Mouse (Mus musculus): ENCODE measurements at regions not wholly inside any gene's neighbourhood (a gene's known extent, or its start where the extent isn't known, plus 50 kb on each side); places are given as distances from the start of the nearest gene placed in this dataset.

GRCm38 (mm10) chr3:60811924-60812323 lies 190.7 kb upstream of the P2ry1 start:
- ATAC-seq (ENCODE audit: insufficient read depth, low FRiP score, low read depth) = no peak
- Histone ChIP-seq H3K4me3 (replicated peaks) (no peak overlapping the region), H3K9ac (no peak overlapping the region), H3K27me3 (replicated peaks) (no peaks in the 10 kb centered on the region), H3K9me3 (no peaks in the 10 kb centered on the region), H3K36me3 (no peaks in the 10 kb centered on the region), H3K4me2 (no peak overlapping the region), H3K27ac (no peak overlapping the region), H3K4me1 (no peaks in the 10 kb centered on the region)
- whole genome bisulfite sequencing = 47% methylated on average over 5 of the region's 5 CpGs

GRCm38 (mm10) chr3:60813485-60813884 lies 189.1 kb upstream of the P2ry1 start:
- Histone ChIP-seq H3K9me3 (no peaks in the 10 kb centered on the region), H3K4me2 (no peak overlapping the region), H3K9ac (no peak overlapping the region), H3K27me3 (replicated peaks) (no peaks in the 10 kb centered on the region), H3K27ac (no peak overlapping the region), H3K4me3 (replicated peaks) (no peak overlapping the region), H3K4me1 (no peaks in the 10 kb centered on the region), H3K36me3 (no peaks in the 10 kb centered on the region)
- no peak for ATAC-seq (ENCODE audit: insufficient read depth, low FRiP score, low read depth)
- WGBS = 51% methylated on average over 3 of the region's 3 CpGs

GRCm38 (mm10) chr3:60819684-60820281 lies 182.8 kb upstream of the P2ry1 start:
- H3K36me3 ChIP-seq = no peaks in the 10 kb centered on the region
- no peak overlapping the region for H3K9ac ChIP-seq
- no peaks in the 10 kb centered on the region for H3K4me1 ChIP-seq
- no peak overlapping the region for H3K27ac ChIP-seq
- no peaks in the 10 kb centered on the region for H3K27me3 ChIP-seq (replicated peaks)
- no peak overlapping the region for H3K4me3 ChIP-seq (replicated peaks)
- 46% methylated on average over 4 of the region's 4 CpGs for WGBS
- peak; percentile 87 for ATAC-seq (ENCODE audit: insufficient read depth, low FRiP score, low read depth)
- no peaks in the 10 kb centered on the region for H3K9me3 ChIP-seq
- no peak overlapping the region for H3K4me2 ChIP-seq

DNA sequence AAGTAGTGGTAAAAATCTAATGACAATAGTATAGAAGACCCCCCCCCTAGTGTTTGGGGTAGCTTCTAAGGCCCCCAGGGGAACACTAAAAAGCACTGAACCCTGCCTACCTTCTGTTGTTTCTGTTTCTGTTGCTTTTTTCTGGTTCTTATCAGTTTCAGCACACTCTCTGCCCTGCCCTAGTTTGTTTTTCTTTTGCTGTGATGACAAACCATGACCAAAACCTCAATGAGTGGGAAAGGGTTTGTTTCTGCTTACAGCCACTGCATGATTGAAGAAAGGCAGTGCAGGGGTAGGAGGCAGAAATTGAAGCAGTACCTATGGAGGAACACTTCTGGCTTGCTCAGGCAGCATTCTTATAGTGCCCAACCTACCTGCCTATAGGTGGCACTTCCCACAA lies 181.1 kb upstream of the P2ry1 start:
- H3K36me3 ChIP-seq = no peaks in the 10 kb centered on the region
- 0 out of 2 replicates have a peak, but pooled peaks have one; percentile 37 for ATAC-seq (ENCODE audit: insufficient read depth, low FRiP score, low read depth)
- H3K27me3 ChIP-seq (replicated peaks) = no peaks in the 10 kb centered on the region
- H3K27ac ChIP-seq = no peak overlapping the region
- H3K4me3 ChIP-seq (replicated peaks) = no peak overlapping the region
- no peaks in the 10 kb centered on the region for H3K9me3 ChIP-seq
- no peaks in the 10 kb centered on the region for H3K4me1 ChIP-seq
- H3K4me2 ChIP-seq = no peak overlapping the region
- no peak overlapping the region for H3K9ac ChIP-seq

GRCm38 (mm10) chr3:60826759-60827158 lies 175.8 kb upstream of the P2ry1 start:
- no peak overlapping the region for H3K9ac ChIP-seq
- H3K27me3 ChIP-seq (replicated peaks) = no peaks in the 10 kb centered on the region
- 61% methylated on average over 4 of the region's 4 CpGs for WGBS

GRCm38 (mm10) chr3:60832385-60832784 lies 170.2 kb upstream of the P2ry1 start:
- WGBS = 84% methylated on average over 4 of the region's 4 CpGs
- Histone ChIP-seq H3K27me3 (replicated peaks) (no peaks in the 10 kb centered on the region), H3K27ac (no peak overlapping the region), H3K9ac (no peak overlapping the region), H3K4me1 (no peaks in the 10 kb centered on the region), H3K9me3 (no peaks in the 10 kb centered on the region), H3K4me2 (no peak overlapping the region), H3K36me3 (no peaks in the 10 kb centered on the region), H3K4me3 (replicated peaks) (no peak overlapping the region)
- ATAC-seq (ENCODE audit: insufficient read depth, low FRiP score, low read depth) = no peak

More at GRCm38 (mm10) chr3:60826759-60827158, 175.8 kb upstream of the P2ry1 start:
- ATAC-seq (ENCODE audit: insufficient read depth, low FRiP score, low read depth) = no peak
- H3K27ac ChIP-seq = no peak overlapping the region
- no peaks in the 10 kb centered on the region for H3K4me1 ChIP-seq
- no peak overlapping the region for H3K4me2 ChIP-seq
- no peak overlapping the region for H3K4me3 ChIP-seq (replicated peaks)
- no peaks in the 10 kb centered on the region for H3K9me3 ChIP-seq
- H3K36me3 ChIP-seq = no peaks in the 10 kb centered on the region

GRCm38 (mm10) chr3:60841895-60842294 lies 160.7 kb upstream of the P2ry1 start:
- WGBS = 84% methylated on average over 1 of the region's 1 CpGs
- H3K27ac ChIP-seq = no peak overlapping the region
- H3K27me3 ChIP-seq (replicated peaks) = no peaks in the 10 kb centered on the region
- ATAC-seq (ENCODE audit: insufficient read depth, low FRiP score, low read depth) = no peak
- no peak overlapping the region for H3K9ac ChIP-seq
- H3K4me1 ChIP-seq = no peaks in the 10 kb centered on the region
- no peak overlapping the region for H3K4me2 ChIP-seq
- no peaks in the 10 kb centered on the region for H3K36me3 ChIP-seq
- H3K9me3 ChIP-seq = no peaks in the 10 kb centered on the region
- no peak overlapping the region for H3K4me3 ChIP-seq (replicated peaks)

DNA sequence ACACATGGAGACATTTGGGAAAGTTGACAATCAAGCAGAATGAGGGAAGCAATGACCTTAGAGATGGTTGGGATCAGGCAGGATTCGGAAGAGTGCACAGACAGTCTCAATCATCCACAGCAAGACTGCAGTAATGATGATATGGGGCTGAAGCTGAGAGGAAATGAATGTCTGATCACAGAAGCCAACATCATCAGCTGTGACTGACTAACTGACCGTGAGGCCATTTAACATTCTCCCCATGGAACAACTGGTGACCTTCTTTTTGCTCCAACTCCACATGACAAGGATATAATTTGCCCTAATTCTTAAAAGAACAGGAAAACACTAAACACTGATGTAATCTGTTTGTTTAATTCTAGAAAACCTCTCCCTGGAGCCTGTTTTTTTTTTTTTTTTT lies 157.3 kb upstream of the P2ry1 start:
- Histone ChIP-seq H3K4me3 (replicated peaks) (no peak overlapping the region), H3K36me3 (no peaks in the 10 kb centered on the region), H3K27me3 (replicated peaks) (no peaks in the 10 kb centered on the region), H3K4me1 (no peaks in the 10 kb centered on the region), H3K9me3 (no peaks in the 10 kb centered on the region), H3K27ac (no peak overlapping the region), H3K9ac (no peak overlapping the region), H3K4me2 (no peak overlapping the region)
- 65% methylated on average over 2 of the region's 2 CpGs for WGBS
- no peak for ATAC-seq (ENCODE audit: insufficient read depth, low FRiP score, low read depth)

- no peaks in the 10 kb centered on the region for H3K9me3 ChIP-seq
- no peak overlapping the region for H3K4me3 ChIP-seq (replicated peaks)
- ATAC-seq (ENCODE audit: insufficient read depth, low FRiP score, low read depth) = no peak
- H3K36me3 ChIP-seq = no peaks in the 10 kb centered on the region
- no peak overlapping the region for H3K4me2 ChIP-seq
- H3K9ac ChIP-seq = no peak overlapping the region
- H3K4me1 ChIP-seq = no peaks in the 10 kb centered on the region
- 86% methylated on average over 2 of the region's 2 CpGs for WGBS
- H3K27me3 ChIP-seq (replicated peaks) = no peaks in the 10 kb centered on the region
- H3K27ac ChIP-seq = no peak overlapping the region
These were observed 154.2 kb upstream of the P2ry1 start for GRCm38 (mm10) chr3:60848437-60848836.

DNA sequence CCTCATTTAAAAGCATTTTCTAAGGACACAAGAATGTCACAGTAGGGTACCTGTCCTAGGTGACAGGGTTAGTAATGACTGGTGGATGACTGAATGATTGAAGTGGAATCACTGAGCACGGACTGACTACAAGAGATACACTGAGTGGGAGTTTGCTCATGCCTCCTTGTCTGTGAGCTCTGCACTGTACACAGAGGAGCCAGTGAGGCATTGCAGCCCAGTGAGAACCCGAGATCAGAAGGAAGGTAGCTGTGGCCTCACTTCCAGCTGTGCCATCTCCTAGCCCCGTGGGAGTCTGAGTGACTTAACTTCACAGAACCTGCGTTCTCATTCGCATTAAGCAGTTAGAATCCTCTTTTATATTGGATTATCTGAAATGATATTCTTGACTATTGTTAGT lies 148.8 kb upstream of the P2ry1 start:
- H3K4me2 ChIP-seq = no peak overlapping the region
- no peaks in the 10 kb centered on the region for H3K9me3 ChIP-seq
- WGBS = 53% methylated on average over 5 of the region's 5 CpGs
- no peak for ATAC-seq (ENCODE audit: insufficient read depth, low FRiP score, low read depth)
- H3K4me1 ChIP-seq = no peaks in the 10 kb centered on the region
- H3K9ac ChIP-seq = no peak overlapping the region
- H3K27me3 ChIP-seq (replicated peaks) = no peaks in the 10 kb centered on the region
- H3K36me3 ChIP-seq = no peaks in the 10 kb centered on the region
- no peak overlapping the region for H3K27ac ChIP-seq
- H3K4me3 ChIP-seq (replicated peaks) = no peak overlapping the region

- ATAC-seq (ENCODE audit: insufficient read depth, low FRiP score, low read depth) = no peak
- H3K36me3 ChIP-seq = no peaks in the 10 kb centered on the region
- H3K4me3 ChIP-seq (replicated peaks) = no peak overlapping the region
- no peak overlapping the region for H3K9ac ChIP-seq
- H3K27me3 ChIP-seq (replicated peaks) = no peaks in the 10 kb centered on the region
- 60% methylated on average over 2 of the region's 2 CpGs for WGBS
- H3K4me2 ChIP-seq = no peak overlapping the region
- no peaks in the 10 kb centered on the region for H3K4me1 ChIP-seq
- H3K27ac ChIP-seq = no peak overlapping the region
- H3K9me3 ChIP-seq = no peaks in the 10 kb centered on the region
These were observed 146.9 kb upstream of the P2ry1 start for GRCm38 (mm10) chr3:60855734-60856133.

DNA sequence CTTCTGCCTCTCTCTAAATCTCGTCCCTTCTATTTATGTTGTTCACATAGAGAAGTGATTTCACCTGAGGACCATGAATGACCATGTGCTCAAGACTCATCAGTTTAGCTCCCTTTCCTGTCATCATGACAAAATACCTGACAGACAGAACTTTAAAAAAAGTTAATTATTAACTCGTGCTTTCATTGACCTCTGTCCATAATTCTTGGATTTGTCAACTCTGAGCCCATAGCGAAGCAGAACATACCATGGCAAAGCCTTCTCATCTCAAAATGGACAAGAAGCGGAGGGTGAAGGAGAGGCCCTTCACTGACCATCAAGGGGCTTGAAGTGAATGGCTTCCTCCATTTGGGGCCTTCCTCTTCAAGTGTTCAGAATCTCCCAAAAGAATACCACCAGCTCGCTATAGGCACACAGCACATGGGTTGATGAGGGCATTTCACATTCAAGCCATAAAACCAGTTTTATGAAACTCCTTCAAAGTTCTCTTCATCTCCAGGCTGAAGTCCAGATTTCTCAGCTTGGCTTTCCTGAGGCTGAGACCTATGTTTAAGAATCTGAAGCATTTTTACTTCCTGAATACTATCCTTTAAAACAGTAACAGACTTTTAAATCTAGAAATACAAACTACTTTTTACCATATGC lies 144.0 kb upstream of the P2ry1 start:
- no peaks in the 10 kb centered on the region for H3K36me3 ChIP-seq
- ATAC-seq (ENCODE audit: insufficient read depth, low FRiP score, low read depth) = no peak
- H3K4me1 ChIP-seq = no peaks in the 10 kb centered on the region
- no peak overlapping the region for H3K9ac ChIP-seq
- H3K9me3 ChIP-seq = no peaks in the 10 kb centered on the region
- no peaks in the 10 kb centered on the region for H3K27me3 ChIP-seq (replicated peaks)
- no peak overlapping the region for H3K4me3 ChIP-seq (replicated peaks)
- WGBS = 76% methylated on average over 5 of the region's 5 CpGs
- no peak overlapping the region for H3K27ac ChIP-seq
- no peak overlapping the region for H3K4me2 ChIP-seq

- 82% methylated on average over 3 of the region's 3 CpGs for WGBS
- Histone ChIP-seq H3K36me3 (no peaks in the 10 kb centered on the region), H3K4me1 (no peaks in the 10 kb centered on the region), H3K9ac (no peak overlapping the region), H3K4me2 (no peak overlapping the region), H3K27ac (no peak overlapping the region), H3K9me3 (no peaks in the 10 kb centered on the region), H3K27me3 (replicated peaks) (no peaks in the 10 kb centered on the region), H3K4me3 (replicated peaks) (no peak overlapping the region)
- no peak for ATAC-seq (ENCODE audit: insufficient read depth, low FRiP score, low read depth)
These were observed 143.5 kb upstream of the P2ry1 start for GRCm38 (mm10) chr3:60859119-60859515.
